Mouse (Mus musculus) bone marrow, adult 2 months (tissue): Measurements from ENCODE around the gene Dcakd. TPM values are rescaled to one million over a fixed set of nuclear protein-coding genes. Genes with fewer than 3 reads are reported as not detected.

Experiments used
- H3K27ac ChIP-seq: fragments of 200-500 bp; 2 replicates; pipeline ENCODE4 v1.5.1; 2012; ENCODE audit warnings: low read depth, mild to moderate bottlenecking, control low read depth, inconsistent platforms, low read length; ENCODE audit not compliant: control insufficient read depth, poor library complexity, insufficient read depth
- H3K4me1 ChIP-seq: fragments of 200-500 bp; 2 replicates; pipeline ENCODE4 v1.6.1; 2011; ENCODE audit warnings: low read length; ENCODE audit not compliant: control insufficient read depth, insufficient read depth
- H3K4me3 ChIP-seq: fragments of 200-500 bp; replicated peaks from 2 replicates; pipeline ENCODE3; 2011; ENCODE audit warnings: mild to moderate bottlenecking, low read depth, low read length, control low read depth; ENCODE audit not compliant: control insufficient read depth
- CTCF ChIP-seq: fragments of 200-500 bp; IDR thresholded peaks from 2 replicates; pipeline ENCODE4 v1.5.1; 2011; ENCODE audit warnings: low read length, control low read depth; ENCODE audit not compliant: control insufficient read depth, insufficient read depth
- POLR2A ChIP-seq: fragments of 200-500 bp; IDR thresholded peaks from 2 replicates; pipeline ENCODE4 v1.6.1; 2011; ENCODE audit warnings: low read depth, mild to moderate bottlenecking, control low read depth, low read length, borderline replicate concordance; ENCODE audit not compliant: control insufficient read depth
- WGBS: fragments of 180-500 bp; shearing (Covaris S2); methylation state at CpG from one replicate; pipeline ENCODE4 v1.1.7; 2018; 5-methylcytosine and 5-hydroxymethylcytosine counted together
- polyA plus RNA-seq: library from polyadenylated mRNA; stranded (reverse); fragments of >200 nt; gene quantifications from 2 replicates; pipeline ENCODE4 v1.2.4, GENCODE M21; 2011; ENCODE audit warnings: low replicate concordance; ENCODE audit not compliant: missing spikeins, insufficient read depth, insufficient read length

The Dcakd gene
- polyA plus RNA-seq, 1 experiment, result 13.9 TPM

DNA sequence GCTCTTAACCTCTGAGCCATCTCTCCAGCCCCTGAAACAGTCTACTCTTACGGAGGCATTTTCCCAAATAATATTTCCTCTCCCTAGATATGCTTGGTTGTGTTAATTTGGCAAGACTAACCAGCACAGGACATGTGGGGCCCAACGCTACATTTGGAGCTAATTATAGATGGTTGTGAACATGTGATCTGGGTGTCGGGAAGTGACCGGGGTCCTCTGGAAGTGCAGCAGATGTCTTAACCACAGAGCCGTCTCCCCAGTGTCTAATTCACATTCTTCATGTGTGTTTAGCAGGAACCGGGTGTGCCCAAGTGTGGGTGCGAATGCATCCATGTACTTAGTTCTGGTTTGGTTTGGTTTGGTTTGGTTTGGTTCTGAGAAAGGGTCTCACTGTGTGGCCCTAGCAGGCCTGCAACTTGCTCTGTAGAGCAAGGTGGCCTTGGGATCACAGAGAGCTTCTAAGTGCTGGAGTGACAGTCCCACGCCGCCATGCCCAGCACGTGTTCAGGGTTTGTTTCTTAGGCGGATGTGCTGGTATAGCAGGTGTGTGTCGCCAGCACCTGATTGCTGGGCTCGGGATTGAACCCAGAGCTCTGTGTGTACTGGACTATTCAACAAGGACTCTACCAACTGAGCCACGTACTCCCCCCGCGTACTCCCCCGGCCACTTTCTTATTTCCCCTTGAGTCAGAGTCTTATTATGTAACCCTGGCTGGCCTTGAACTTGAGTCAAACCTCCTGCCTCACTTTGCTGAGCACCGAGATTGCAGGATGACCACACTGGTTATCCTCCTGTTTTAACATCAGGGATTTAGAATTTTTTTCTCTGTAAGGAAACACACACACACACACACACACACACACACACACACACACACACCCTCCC, 25.3 kb upstream of the Dcakd start:
- TF ChIP-seq CTCF, result no peak
- no peak for TF ChIP-seq POLR2A
- Histone ChIP-seq H3K4me1 (peaks cover 1% of the 10 kb centered on the region; the same call in 1 of the 2 replicates), H3K4me3 (no peak overlapping the region), H3K27ac (no peak overlapping the region)
- 83% methylated on average over 18 of the region's 18 CpGs for WGBS

DNA sequence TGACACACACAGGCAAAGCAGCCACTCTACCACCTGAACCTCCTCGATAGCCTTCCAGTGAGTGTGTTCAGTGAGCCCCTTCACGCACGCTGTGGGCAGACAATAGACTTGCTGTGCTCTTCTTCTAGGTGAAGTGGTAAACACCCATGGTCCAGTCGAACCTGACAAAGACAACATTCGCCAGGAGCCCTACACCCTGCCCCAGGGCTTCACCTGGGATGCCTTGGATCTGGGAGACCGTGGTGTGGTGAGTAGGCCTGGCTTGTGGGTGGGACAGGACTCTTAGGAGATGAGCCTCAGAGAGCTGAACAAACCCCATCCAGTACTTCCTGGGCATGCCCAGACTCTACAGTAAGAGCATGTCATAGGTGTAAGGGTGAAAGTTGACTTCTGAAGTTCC, 23.9 kb upstream of the Dcakd start:
- peaks cover 1% of the 10 kb centered on the region; the same call in 1 of the 2 replicates for H3K4me1 ChIP-seq
- no peak for TF ChIP-seq CTCF
- no peak for TF ChIP-seq POLR2A
- H3K27ac ChIP-seq, result no peak overlapping the region
- H3K4me3 ChIP-seq, result no peak overlapping the region
- 91% methylated on average over 6 of the region's 6 CpGs for WGBS

DNA sequence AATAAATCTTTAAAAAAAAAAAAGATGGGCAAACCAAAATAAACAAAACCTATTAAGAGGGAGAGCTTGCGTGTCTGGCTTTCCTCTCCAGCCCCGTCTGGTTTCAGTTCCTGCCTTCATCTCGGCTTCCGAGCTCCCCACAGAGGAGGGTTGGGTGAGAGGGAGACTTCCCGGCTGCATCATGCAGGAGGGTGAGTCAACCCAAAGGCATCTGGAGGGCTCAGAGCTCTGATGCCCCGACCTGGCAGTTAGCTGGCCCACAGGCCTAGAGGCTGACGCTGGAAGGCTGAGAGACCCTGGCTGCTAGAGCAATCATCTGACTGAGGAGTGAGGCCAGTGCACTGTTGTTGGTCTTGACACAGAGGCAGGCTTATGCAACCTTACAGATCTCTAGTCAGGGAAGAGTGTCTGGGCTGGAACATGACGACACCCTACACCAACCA, 23.1 kb upstream of the Dcakd start:
- WGBS, result 61% methylated on average over 8 of the region's 8 CpGs
- no peak for TF ChIP-seq CTCF
- no peak for TF ChIP-seq POLR2A
- H3K4me3 ChIP-seq, result no peak overlapping the region
- H3K4me1 ChIP-seq, result peaks cover 1% of the 10 kb centered on the region; the same call in 1 of the 2 replicates
- H3K27ac ChIP-seq, result peak overlapping the region; percentile 23; the same call in 1 of the 2 replicates

DNA sequence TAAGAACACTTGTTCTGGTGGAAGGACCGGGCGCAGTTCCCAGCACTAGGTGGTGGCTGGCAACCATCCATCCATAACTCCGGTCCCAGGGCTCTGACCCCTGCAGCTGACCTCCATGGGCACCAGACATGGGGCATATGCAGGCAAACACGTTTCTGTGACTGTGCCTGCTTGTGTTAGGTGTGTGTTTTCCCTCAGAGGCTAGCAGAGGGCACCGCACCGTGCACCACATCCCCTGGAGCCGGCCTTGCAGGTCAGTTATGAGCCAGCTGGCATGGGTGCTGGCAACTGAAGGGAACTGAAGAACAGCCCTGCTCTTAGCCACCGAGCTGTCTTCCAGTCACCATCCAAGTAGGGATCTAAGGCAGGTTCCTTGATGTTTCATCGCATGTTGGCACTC, 22.0 kb upstream of the Dcakd start:
- H3K27ac ChIP-seq, result no peak overlapping the region
- no peak for TF ChIP-seq CTCF
- TF ChIP-seq POLR2A, result no peak

DNA sequence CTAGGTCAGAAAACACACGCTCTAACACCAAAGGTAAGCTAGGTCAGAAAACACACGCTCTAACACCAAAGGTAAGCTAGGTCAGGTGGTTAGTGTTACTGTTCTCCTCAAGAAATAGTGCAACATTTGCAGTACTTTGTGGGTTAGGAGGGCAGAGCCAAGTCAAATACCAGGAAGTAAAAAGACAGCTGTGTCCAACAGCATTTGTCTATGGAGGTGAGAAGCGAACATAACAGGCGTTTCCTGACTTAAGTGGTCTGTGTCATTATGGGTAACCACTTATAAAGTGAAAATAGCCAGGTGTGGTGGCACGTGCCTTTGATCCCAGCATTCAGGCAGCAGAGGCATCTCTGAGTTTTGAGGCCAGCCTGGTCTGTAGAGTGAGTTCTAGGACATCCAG, 21.5 kb upstream of the Dcakd start:
- WGBS, result 89% methylated on average over 5 of the region's 5 CpGs
- Histone ChIP-seq H3K27ac (no peak overlapping the region), H3K4me1 (peaks cover 1% of the 10 kb centered on the region; the same call in 1 of the 2 replicates), H3K4me3 (no peak overlapping the region)
- no peak for TF ChIP-seq POLR2A
- no peak for TF ChIP-seq CTCF

More for the DNA sequence above, 22.0 kb upstream of the Dcakd start:
- Histone ChIP-seq H3K4me1 (peaks cover 1% of the 10 kb centered on the region; the same call in 1 of the 2 replicates), H3K4me3 (no peak overlapping the region)
- 91% methylated on average over 9 of the region's 9 CpGs for WGBS

DNA sequence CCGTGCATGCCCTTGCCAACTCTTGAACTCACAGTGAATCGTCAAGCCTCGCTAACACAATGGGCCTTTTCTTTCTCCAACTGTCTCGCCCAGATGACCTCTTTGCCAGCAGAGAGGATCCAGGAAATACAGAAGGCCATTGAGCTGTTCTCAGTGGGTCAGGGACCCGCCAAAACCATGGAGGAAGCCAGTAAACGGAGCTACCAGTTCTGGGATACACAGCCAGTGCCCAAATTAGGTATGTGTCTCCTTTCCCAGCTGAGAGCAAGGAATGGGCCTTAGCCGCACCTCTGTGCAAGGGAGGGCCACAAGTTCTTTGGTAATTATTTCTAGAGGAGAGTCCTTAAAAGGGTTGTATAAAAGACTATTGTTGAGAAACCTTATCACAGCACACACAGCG, 18.2 kb upstream of the Dcakd start:
- WGBS, result 89% methylated on average over 8 of the region's 8 CpGs
- Histone ChIP-seq H3K4me3 (no peak overlapping the region), H3K4me1 (no peaks in the 10 kb centered on the region; the same call in 1 of the 2 replicates), H3K27ac (no peak overlapping the region)
- no peak for TF ChIP-seq CTCF
- TF ChIP-seq POLR2A, result no peak

DNA sequence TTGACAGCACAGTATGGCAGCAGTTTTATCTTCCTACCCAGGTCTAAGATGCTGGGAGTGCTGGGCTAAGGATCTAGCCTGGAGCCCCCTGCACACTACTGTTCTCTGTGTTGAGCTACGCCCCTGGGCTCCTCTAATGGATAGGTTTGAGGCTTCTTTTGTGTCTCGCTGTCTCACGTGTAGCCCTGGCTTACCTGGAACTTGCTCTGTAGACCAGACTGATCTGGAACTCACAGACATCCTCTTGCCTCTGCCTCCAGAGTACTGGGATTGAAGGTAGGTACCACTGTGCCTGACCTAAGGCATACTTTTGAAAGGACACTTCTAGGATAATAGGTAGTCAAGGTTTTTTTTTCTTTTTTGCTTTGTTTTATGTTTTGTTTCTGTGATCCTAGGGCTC, 15.8 kb upstream of the Dcakd start:
- Histone ChIP-seq H3K4me1 (no peaks in the 10 kb centered on the region), H3K4me3 (no peak overlapping the region), H3K27ac (no peak overlapping the region)
- WGBS, result 90% methylated on average over 3 of the region's 3 CpGs
- no peak for TF ChIP-seq CTCF
- no peak for TF ChIP-seq POLR2A

DNA sequence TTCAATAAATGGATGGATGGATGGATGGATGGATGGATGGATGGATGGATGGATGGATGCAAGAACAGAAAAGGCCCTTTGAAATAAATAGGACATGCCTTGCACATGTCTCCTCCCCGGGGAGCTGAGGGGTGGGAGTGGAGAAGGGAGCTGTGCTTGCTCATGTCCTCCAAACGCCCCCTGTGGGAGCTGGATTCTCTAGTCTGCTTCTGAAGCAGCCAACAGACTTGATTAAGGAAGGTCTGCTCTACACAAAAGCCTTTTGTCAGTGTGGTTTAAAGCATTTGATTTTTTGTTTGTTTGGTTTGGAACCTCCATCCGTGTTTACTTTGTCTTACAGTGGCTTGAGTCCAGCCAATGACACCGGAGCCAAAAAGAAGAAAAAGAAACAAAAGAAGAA, 14.7 kb upstream of the Dcakd start:
- 86% methylated on average over 4 of the region's 4 CpGs for WGBS
- TF ChIP-seq POLR2A (no peak), CTCF (no peak)
- Histone ChIP-seq H3K4me3 (no peak overlapping the region), H3K27ac (no peak overlapping the region), H3K4me1 (no peaks in the 10 kb centered on the region)

DNA sequence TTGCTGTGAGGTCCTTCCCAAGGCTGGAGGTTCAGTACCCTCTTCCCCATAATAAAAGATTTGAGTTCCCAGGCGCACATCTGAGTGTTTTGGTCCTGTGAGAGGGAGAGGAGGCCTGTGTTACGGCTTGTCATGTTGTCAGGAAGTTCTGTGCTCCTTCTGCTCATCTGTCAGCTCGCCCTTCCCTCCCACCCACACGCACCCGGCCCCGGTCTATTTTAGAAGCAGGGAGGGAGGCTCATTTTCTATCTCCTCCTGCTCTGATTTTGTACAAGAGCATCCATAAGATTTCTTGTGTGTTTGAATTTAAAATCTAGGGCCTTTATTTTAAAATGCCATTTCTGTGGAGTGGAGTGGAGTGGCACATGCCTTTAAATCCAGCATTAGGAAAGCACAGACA, 9.9 kb upstream of the Dcakd start:
- no peaks in the 10 kb centered on the region; the same call in 1 of the 2 replicates for H3K4me1 ChIP-seq
- no peak overlapping the region for H3K27ac ChIP-seq
- no peak overlapping the region for H3K4me3 ChIP-seq
- TF ChIP-seq POLR2A (no peak), CTCF (no peak)
- 79% methylated on average over 6 of the region's 6 CpGs for WGBS
